Mouse (Mus musculus): ENCODE measurements around the gene Hsd17b13. TPM values are rescaled to one million over a fixed set of nuclear protein-coding genes. Genes with fewer than 3 reads are reported as not detected.
"Not testable (repeated sequence)": the region's sequence is repeated elsewhere in the genome, so short reads cannot be mapped to it uniquely, and the experiment has no call there.

Gene Hsd17b13
- total and polyA plus RNA-seq, 3 experiments = not detected

DNA sequence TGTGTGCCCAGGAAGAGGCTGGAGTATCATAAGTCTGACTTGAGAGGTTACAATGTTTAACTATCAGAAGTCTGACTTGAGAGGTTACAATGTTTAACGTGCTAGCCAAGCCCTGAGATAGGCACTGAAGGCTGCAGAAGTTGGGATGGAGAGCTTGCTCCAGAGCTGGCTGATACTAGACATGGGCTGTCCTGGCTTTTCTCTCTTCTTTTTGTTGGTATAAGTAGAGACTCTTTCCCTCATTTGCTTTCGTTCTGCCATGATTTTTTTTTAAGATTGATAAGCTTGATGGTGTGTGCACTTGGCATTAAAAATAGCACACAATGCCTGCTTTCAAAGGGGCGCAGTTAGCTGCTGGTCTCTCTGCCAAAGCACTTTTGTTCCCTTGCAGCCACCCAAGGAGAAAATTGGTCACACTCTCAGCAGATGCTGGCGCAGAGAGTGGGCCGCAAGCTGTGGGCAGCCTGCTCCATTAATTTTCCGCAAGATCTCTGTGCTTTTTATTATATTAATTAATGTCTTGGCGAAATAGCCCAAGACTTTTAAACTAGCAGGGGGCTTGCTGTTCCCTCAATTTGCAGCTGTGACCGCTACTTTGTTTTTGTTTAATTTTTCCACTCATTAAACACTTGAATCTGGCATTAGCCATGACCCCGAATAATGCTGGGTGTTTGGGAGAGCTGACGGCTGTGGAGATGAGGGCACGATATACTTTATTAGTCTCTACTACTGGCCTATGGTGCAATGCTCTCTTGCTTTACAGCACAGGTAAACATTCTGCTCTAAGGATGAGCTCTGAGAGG is 38.5 kb downstream of the Hsd17b13 start:
- intact Hi-C loops (cut with DNase I) = no loop called here
- TF ChIP-seq CTCF (IDR thresholded peaks at IDR 0.05) (no peak), POLR2A (IDR thresholded peaks at IDR 0.05; ENCODE audit: insufficient read depth, low read depth, low read length) (no peak), EP300 (IDR thresholded peaks at IDR 0.05; ENCODE audit: insufficient read depth, low read depth, low read length) (no peak)
- Histone ChIP-seq H3K4me1 (ENCODE audit: control insufficient read depth, insufficient read depth, low read length) (no peaks in the 10 kb centered on the region), H3K27me3 (ENCODE audit: control insufficient read depth, insufficient read depth, low read length) (no peaks in the 10 kb centered on the region), H3K27ac (no peak overlapping the region), H3K4me3 (no peak overlapping the region), H3K79me2 (replicated peaks; ENCODE audit: control insufficient read depth, insufficient read depth, low read length) (no peaks in the 10 kb centered on the region), H3K9ac (ENCODE audit: low read depth, low read length) (no peak overlapping the region), H3K36me3 (ENCODE audit: control insufficient read depth, insufficient read depth, low read length) (no peaks in the 10 kb centered on the region)
- 68% methylated on average over 11 of the region's 11 CpGs for WGBS
- DNase-seq = no peak

- Histone ChIP-seq H3K4me1 (ENCODE audit: control insufficient read depth, insufficient read depth, low read length) (no peaks in the 10 kb centered on the region), H3K4me3 (no peak overlapping the region), H3K79me2 (replicated peaks; ENCODE audit: control insufficient read depth, insufficient read depth, low read length) (no peaks in the 10 kb centered on the region), H3K9ac (ENCODE audit: low read depth, low read length) (no peak overlapping the region), H3K27me3 (ENCODE audit: control insufficient read depth, insufficient read depth, low read length) (no peaks in the 10 kb centered on the region), H3K36me3 (ENCODE audit: control insufficient read depth, insufficient read depth, low read length) (no peaks in the 10 kb centered on the region), H3K27ac (no peak overlapping the region)
- WGBS = 42% methylated on average over 14 of the region's 14 CpGs
- TF ChIP-seq CTCF (IDR thresholded peaks at IDR 0.05) (peak; percentile 75), EP300 (IDR thresholded peaks at IDR 0.05; ENCODE audit: insufficient read depth, low read depth, low read length) (no peak)
- peak in 1 of 2 experiments; percentile 39 for DNase-seq
- intact Hi-C loops (cut with DNase I) = no loop called here
Observed at GRCm38 (mm10) chr5:103936906-103937589, 40.2 kb downstream of the Hsd17b13 start.

DNA sequence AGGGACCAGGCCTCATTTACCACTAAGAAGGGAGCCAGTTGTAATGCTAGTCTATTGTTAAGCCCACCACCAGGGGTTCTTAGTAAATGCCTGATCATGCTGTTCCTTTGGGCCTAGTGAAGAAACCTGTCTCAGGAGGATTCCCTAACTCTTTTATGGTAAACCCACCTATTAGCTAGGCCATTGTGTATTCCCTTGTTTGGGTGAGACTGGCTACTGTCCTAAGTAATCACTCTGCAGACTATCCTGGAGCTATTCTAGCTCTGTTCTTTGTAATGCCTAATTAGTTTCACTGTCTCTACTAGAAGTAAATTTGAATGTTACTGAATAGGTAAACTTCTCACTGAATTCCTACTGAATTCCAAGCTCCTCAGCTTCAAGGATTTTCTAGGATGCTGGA is 45.3 kb downstream of the Hsd17b13 start:
- DNase-seq; intact Hi-C loops (cut with DNase I); H3K4me1 ChIP-seq (ENCODE audit: control insufficient read depth, insufficient read depth, low read length): not testable (repeated sequence)

DNA sequence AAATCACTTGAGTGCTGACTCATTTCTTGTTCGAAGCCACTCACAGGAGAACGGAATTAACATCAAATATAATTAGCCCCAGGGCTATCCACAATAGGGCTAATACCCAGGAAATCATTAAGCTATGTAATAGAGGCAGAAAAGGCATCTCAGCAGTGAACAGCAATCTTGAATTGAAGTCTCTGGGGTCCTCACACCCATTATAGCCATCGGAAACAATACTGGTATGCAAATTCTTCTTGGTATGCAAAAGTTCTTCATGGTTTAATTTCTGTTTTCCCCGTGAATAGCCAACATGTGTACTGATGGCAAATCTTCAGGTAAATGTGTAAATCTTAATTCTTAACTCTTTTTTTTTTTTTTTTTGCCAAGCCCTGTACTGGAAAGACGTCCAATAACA is 46.7 kb downstream of the Hsd17b13 start:
- WGBS = 71% methylated on average over 5 of the region's 5 CpGs

More for the DNA sequence above, 45.3 kb downstream of the Hsd17b13 start:
- H3K9ac ChIP-seq (ENCODE audit: low read depth, low read length); H3K4me3 ChIP-seq; H3K79me2 ChIP-seq (replicated peaks; ENCODE audit: control insufficient read depth, insufficient read depth, low read length); H3K36me3 ChIP-seq (ENCODE audit: control insufficient read depth, insufficient read depth, low read length); H3K27me3 ChIP-seq (ENCODE audit: control insufficient read depth, insufficient read depth, low read length); H3K27ac ChIP-seq: not testable (repeated sequence)

DNA sequence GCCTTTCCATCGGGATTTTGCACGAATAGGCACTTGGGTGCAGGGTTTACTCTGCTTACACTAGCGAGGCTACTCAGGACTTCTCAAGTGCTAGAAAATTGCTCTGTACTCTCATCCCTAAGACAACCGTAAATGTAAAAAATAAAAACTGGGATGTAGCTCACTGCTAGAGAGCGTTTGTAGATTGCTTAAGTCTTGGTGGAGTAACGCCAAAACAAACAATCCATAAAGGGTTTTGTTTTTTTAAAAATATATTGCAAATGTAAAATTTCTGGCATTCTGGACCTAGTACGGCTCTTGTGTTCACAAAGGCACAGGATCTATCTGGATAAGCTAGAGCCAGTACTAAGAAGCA is 49.0 kb downstream of the Hsd17b13 start:
- Histone ChIP-seq H3K36me3 (ENCODE audit: control insufficient read depth, insufficient read depth, low read length) (no peaks in the 10 kb centered on the region), H3K4me3 (no peak overlapping the region), H3K9ac (ENCODE audit: low read depth, low read length) (no peak overlapping the region), H3K79me2 (replicated peaks; ENCODE audit: control insufficient read depth, insufficient read depth, low read length) (no peaks in the 10 kb centered on the region), H3K4me1 (ENCODE audit: control insufficient read depth, insufficient read depth, low read length) (peaks cover 1% of the 10 kb centered on the region; the same call in 1 of the 2 replicates), H3K27ac (no peak overlapping the region; the same call in 1 of the 2 replicates), H3K27me3 (ENCODE audit: control insufficient read depth, insufficient read depth, low read length) (no peaks in the 10 kb centered on the region)
- TF ChIP-seq POLR2A (IDR thresholded peaks at IDR 0.05; ENCODE audit: insufficient read depth, low read depth, low read length) = no peak
- TF ChIP-seq EP300 (IDR thresholded peaks at IDR 0.05; ENCODE audit: insufficient read depth, low read depth, low read length) = no peak
- no peak for TF ChIP-seq CTCF (IDR thresholded peaks at IDR 0.05)
- intact Hi-C loops (cut with DNase I) = loop anchor here (5.0 kb wide), 1 partner anchor 251 kb away; no protein-coding TSS in a partner anchor
- WGBS = 67% methylated on average over 7 of the region's 7 CpGs
- DNase-seq = no peak

More for the DNA sequence above, 46.7 kb downstream of the Hsd17b13 start:
- no peak overlapping the region for H3K4me3 ChIP-seq
- TF ChIP-seq CTCF (IDR thresholded peaks at IDR 0.05) (no peak), EP300 (IDR thresholded peaks at IDR 0.05; ENCODE audit: insufficient read depth, low read depth, low read length) (no peak), POLR2A (IDR thresholded peaks at IDR 0.05; ENCODE audit: insufficient read depth, low read depth, low read length) (no peak)
- H3K79me2 ChIP-seq (replicated peaks; ENCODE audit: control insufficient read depth, insufficient read depth, low read length) = no peaks in the 10 kb centered on the region
- H3K27ac ChIP-seq = no peak overlapping the region
- no peaks in the 10 kb centered on the region for H3K36me3 ChIP-seq (ENCODE audit: control insufficient read depth, insufficient read depth, low read length)
- peaks cover 1% of the 10 kb centered on the region; the same call in 1 of the 2 replicates for H3K4me1 ChIP-seq (ENCODE audit: control insufficient read depth, insufficient read depth, low read length)
- no peak for DNase-seq
- no peaks in the 10 kb centered on the region for H3K27me3 ChIP-seq (ENCODE audit: control insufficient read depth, insufficient read depth, low read length)
- intact Hi-C loops (cut with DNase I) = no loop called here
- no peak overlapping the region for H3K9ac ChIP-seq (ENCODE audit: low read depth, low read length)

All from heart, adult 2 months (tissue).